Mouse (Mus musculus) liver, embryonic 14.5 days (tissue): ENCODE data around the gene Gpr1.

Experiments used
- CTCF ChIP-seq: IDR thresholded peaks from 2 replicates; pipeline ENCODE4 v1.5.1; 2016; ENCODE audit warnings: antibody characterized with exemption, low read depth, control low read depth
- EP300 ChIP-seq: IDR thresholded peaks from 2 replicates; pipeline ENCODE4 v1.6.1; 2016; ENCODE audit warnings: antibody characterized with exemption, low read depth

GRCm38 (mm10) chr1:63243854-63244253 lies 29.5 kb upstream of the Gpr1 start:
- TF ChIP-seq CTCF (no peak), EP300 (no peak)
